Mouse (Mus musculus) small intestine, adult 2 months (tissue): ENCODE data around the gene Vmn2r33. TPM values are rescaled to one million over a fixed set of nuclear protein-coding genes. Genes with fewer than 3 reads are reported as not detected.
"Not testable (repeated sequence)": the region's sequence is repeated elsewhere in the genome, so short reads cannot be mapped to it uniquely, and the experiment has no call there.

Source experiments
- H3K27ac ChIP-seq: fragments of 200-500 bp; 2 replicates; pipeline ENCODE4 v1.5.1; 2012; ENCODE audit warnings: low read depth, low read length, control low read depth, inconsistent platforms; ENCODE audit not compliant: insufficient read depth
- H3K27me3 ChIP-seq: fragments of 200-500 bp; 2 replicates; pipeline ENCODE4 v1.6.1; 2012; ENCODE audit warnings: mild to moderate bottlenecking, moderate library complexity, low read length, inconsistent platforms; ENCODE audit not compliant: control insufficient read depth, insufficient read depth
- H3K36me3 ChIP-seq: fragments of 200-500 bp; 2 replicates; pipeline ENCODE4 v1.6.1; 2012; ENCODE audit warnings: mild to moderate bottlenecking, low read length, control low read depth, inconsistent platforms; ENCODE audit not compliant: control insufficient read depth, insufficient read depth
- H3K4me1 ChIP-seq: fragments of 200-500 bp; 2 replicates; pipeline ENCODE4 v1.6.1; 2012; ENCODE audit warnings: low read length, inconsistent platforms, mixed read lengths; ENCODE audit not compliant: control insufficient read depth, insufficient read depth, insufficient read length
- H3K4me3 ChIP-seq: fragments of 200-500 bp; 2 replicates; pipeline ENCODE4 v1.5.1; 2012; ENCODE audit warnings: low read depth, mild to moderate bottlenecking, control low read depth, inconsistent platforms, low read length, moderate library complexity
- polyA plus RNA-seq: library from polyadenylated mRNA; depleted of rRNA; stranded (reverse); fragments of >200 nt; gene quantifications from 2 replicates; pipeline ENCODE4 v1.2.3, GENCODE M21; 2012; rRNA removed

Vmn2r33 gene
- not detected in 2 replicates for polyA plus RNA-seq

- H3K36me3 ChIP-seq, H3K27ac ChIP-seq, H3K27me3 ChIP-seq, H3K4me3 ChIP-seq, H3K4me1 ChIP-seq: not testable (repeated sequence)
These were observed at the start of gene Vmn2r33 for GRCm38 (mm10) chr7:7566686-7567085. TSS of gene Vmn2r33 (minus strand) at chr7:7566786.

Other genes starting within 250 kb of the Vmn2r33 start
- gene Vmn2r30, start 229.2 kb downstream of the Vmn2r33 start, polyA plus RNA-seq: not detected in 2 replicates
- gene Gm45783, start 192.2 kb downstream of the Vmn2r33 start, polyA plus RNA-seq: not detected in 2 replicates
- gene Vmn2r31, start 167.1 kb downstream of the Vmn2r33 start, polyA plus RNA-seq: not detected in 2 replicates
- gene Vmn2r32, start 86.8 kb downstream of the Vmn2r33 start, polyA plus RNA-seq: not detected in 2 replicates
- not detected in 2 replicates for gene Vmn2r34, start 122.7 kb upstream of the Vmn2r33 start, polyA plus RNA-seq